Mouse (Mus musculus) forebrain, embryonic 14.5 days (tissue): ENCODE measurements around the gene Irgq. TPM values are rescaled to one million over a fixed set of nuclear protein-coding genes. Genes with fewer than 3 reads are reported as not detected.

Experiments
- ATAC-seq: fragments of 200-750 bp; cut with Nextera tagmentation; 2 replicates; pipeline ENCODE4 v1.8.0; 2017; ENCODE audit warnings: mild to moderate bottlenecking, moderate library complexity
- DNase-seq: peaks from one replicate; pipeline ENCODE4 v3.0.0-alpha.2; 2015; ENCODE audit warnings: low spot score
- H3K27ac ChIP-seq: fragments of 300-500 bp; sonication (generic); 2 replicates; pipeline ENCODE4 v1.5.1; 2014; ENCODE audit warnings: low read depth, mild to moderate bottlenecking, control low read depth, low read length, moderate library complexity
- H3K27me3 ChIP-seq: fragments of 300-500 bp; sonication (generic); replicated peaks from 2 replicates; pipeline ENCODE4 v1.6.1; 2014; ENCODE audit warnings: low read length, control low read depth, mixed read lengths; ENCODE audit not compliant: control insufficient read depth, insufficient read depth
- H3K36me3 ChIP-seq: fragments of 300-500 bp; sonication (generic); 2 replicates; pipeline ENCODE4 v1.6.1; 2014; ENCODE audit warnings: low read length, control low read depth; ENCODE audit not compliant: control insufficient read depth, insufficient read depth
- H3K4me1 ChIP-seq: fragments of 300-500 bp; sonication (generic); 2 replicates; pipeline ENCODE4 v1.6.1; 2014; ENCODE audit warnings: antibody characterized with exemption, low read length, control low read depth; ENCODE audit not compliant: control insufficient read depth, insufficient read depth
- H3K4me2 ChIP-seq: fragments of 300-500 bp; sonication (generic); 2 replicates; pipeline ENCODE4 v1.6.1; 2014; ENCODE audit warnings: mild to moderate bottlenecking, control low read depth, low read length
- H3K4me3 ChIP-seq: fragments of 300-500 bp; sonication (generic); 2 replicates; pipeline ENCODE4 v1.5.1; 2014; ENCODE audit warnings: low read depth, low read length, control low read depth
- H3K9ac ChIP-seq: fragments of 300-500 bp; sonication (generic); 2 replicates; pipeline ENCODE4 v1.6.1; 2014; ENCODE audit warnings: mild to moderate bottlenecking, low read length, control low read depth, moderate library complexity
- H3K9me3 ChIP-seq: fragments of 300-500 bp; sonication (generic); replicated peaks from 2 replicates; pipeline ENCODE4 v1.6.1; 2016; ENCODE audit warnings: low read length, control low read depth, mixed read lengths; ENCODE audit not compliant: control insufficient read depth
- WGBS: fragments of 180-500 bp; shearing (Covaris S2); extraction: QIAGEN DNeasy Blood & Tissue Kit; methylation state at CpG from one replicate; pipeline ENCODE4 v1.1.7; 2014; 5-methylcytosine and 5-hydroxymethylcytosine counted together
- polyA plus RNA-seq: library from polyadenylated mRNA; unstranded; fragments of >200 nt; fragmentation: Nextera tagmentation; extraction: Ambion mirVana; gene quantifications from 2 replicates; pipeline ENCODE4 v1.2.1, GENCODE M21; 2014

Irgq gene
- polyA plus RNA-seq, 1 experiment from 2014 or later = 19.5 TPM

DNA sequence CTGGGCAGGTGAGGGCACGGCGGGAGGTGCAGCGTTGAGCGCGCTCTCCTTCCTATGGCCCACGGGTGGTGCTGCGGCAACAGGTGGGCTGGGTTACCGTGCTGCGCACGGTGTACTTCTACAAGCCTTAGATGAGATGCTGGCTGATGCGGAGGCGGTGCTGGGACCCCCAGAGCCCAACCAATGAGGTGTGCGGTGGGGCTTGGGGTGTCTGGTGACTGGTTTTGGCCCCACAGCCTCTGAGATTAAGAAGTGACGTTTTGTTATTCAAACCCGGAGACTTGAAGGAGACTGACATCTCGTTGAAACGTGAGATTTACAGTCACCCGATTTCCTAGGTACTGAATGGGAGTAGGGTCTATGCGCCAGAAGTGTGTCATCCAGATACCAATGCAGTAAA, 3.8 kb downstream of the Irgq start:
- Histone ChIP-seq H3K9me3 (no peaks in the 10 kb centered on the region), H3K9ac (no peak overlapping the region; the same call in 1 of the 2 replicates), H3K36me3 (peaks cover 38% of the 10 kb centered on the region), H3K4me1 (peaks cover 18% of the 10 kb centered on the region), H3K4me3 (no peak overlapping the region), H3K27me3 (no peaks in the 10 kb centered on the region), H3K27ac (no peak overlapping the region), H3K4me2 (peak overlapping the region; percentile 28; the same call in 1 of the 2 replicates)
- ATAC-seq (no peak), DNase-seq (no peak)
- 32% methylated on average over 19 of the region's 19 CpGs for WGBS

GRCm38 (mm10) chr7:24537081-24537480, 6.6 kb downstream of the Irgq start:
- no peak overlapping the region for H3K4me3 ChIP-seq
- H3K9me3 ChIP-seq = no peaks in the 10 kb centered on the region
- no peak for DNase-seq
- no peaks in the 10 kb centered on the region for H3K27me3 ChIP-seq
- H3K27ac ChIP-seq = no peak overlapping the region
- H3K4me1 ChIP-seq = peaks cover 11% of the 10 kb centered on the region
- 80% methylated on average over 4 of the region's 4 CpGs for WGBS
- H3K4me2 ChIP-seq = no peak overlapping the region
- H3K9ac ChIP-seq = no peak overlapping the region
- no peak for ATAC-seq
- peaks cover 38% of the 10 kb centered on the region for H3K36me3 ChIP-seq

- 81% methylated on average over 5 of the region's 5 CpGs for WGBS
- ATAC-seq = no peak
- Histone ChIP-seq H3K4me2 (no peak overlapping the region), H3K36me3 (peaks cover 38% of the 10 kb centered on the region), H3K9ac (no peak overlapping the region), H3K27ac (no peak overlapping the region), H3K4me3 (no peak overlapping the region), H3K4me1 (peaks cover 6% of the 10 kb centered on the region), H3K27me3 (no peaks in the 10 kb centered on the region), H3K9me3 (no peaks in the 10 kb centered on the region)
- no peak for DNase-seq
These were observed 7.1 kb downstream of the Irgq start for GRCm38 (mm10) chr7:24537591-24537990.

- no peaks in the 10 kb centered on the region for H3K27me3 ChIP-seq
- H3K27ac ChIP-seq = no peak overlapping the region
- no peak overlapping the region for H3K4me2 ChIP-seq
- H3K4me3 ChIP-seq = no peak overlapping the region
- H3K36me3 ChIP-seq = peaks cover 34% of the 10 kb centered on the region
- WGBS = 49% methylated on average over 5 of the region's 5 CpGs
- H3K4me1 ChIP-seq = peaks cover 5% of the 10 kb centered on the region
- no peak for DNase-seq
- 0 out of 2 replicates have a peak overlapping the region, but pooled peaks have one; percentile 10 for H3K9ac ChIP-seq
- no peak for ATAC-seq
- H3K9me3 ChIP-seq = no peaks in the 10 kb centered on the region
These were observed 7.7 kb downstream of the Irgq start for GRCm38 (mm10) chr7:24538154-24538553.

- Histone ChIP-seq H3K36me3 (peaks cover 29% of the 10 kb centered on the region), H3K4me3 (no peak overlapping the region), H3K27me3 (no peaks in the 10 kb centered on the region), H3K27ac (no peak overlapping the region), H3K9ac (no peak overlapping the region), H3K4me1 (peaks cover 5% of the 10 kb centered on the region), H3K4me2 (no peak overlapping the region), H3K9me3 (no peaks in the 10 kb centered on the region)
- ATAC-seq = no peak
- WGBS = 73% methylated on average over 5 of the region's 5 CpGs
- no peak for DNase-seq
These were observed 8.2 kb downstream of the Irgq start for GRCm38 (mm10) chr7:24538701-24539100.

DNA sequence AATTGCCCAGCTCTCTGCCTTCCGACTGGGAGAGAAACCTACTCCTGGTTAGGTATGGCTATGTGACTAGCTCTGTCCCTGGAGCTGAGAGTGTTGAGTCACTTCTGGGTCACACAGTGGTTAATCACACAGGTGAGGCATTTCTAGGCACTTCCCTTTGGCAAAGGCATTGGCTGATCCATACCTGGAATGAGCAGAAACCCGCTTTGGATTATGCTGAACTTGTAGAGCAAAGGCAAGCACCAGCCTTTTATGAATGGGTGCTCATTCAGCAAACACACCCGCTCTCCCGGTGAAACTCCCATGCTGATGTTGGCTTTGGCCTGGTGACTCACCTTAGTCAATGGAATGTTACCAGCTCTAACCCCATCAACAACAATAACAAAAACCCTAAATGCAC, 9.2 kb downstream of the Irgq start:
- no peak overlapping the region for H3K9ac ChIP-seq
- no peak for ATAC-seq
- no peaks in the 10 kb centered on the region for H3K27me3 ChIP-seq
- no peaks in the 10 kb centered on the region for H3K9me3 ChIP-seq
- no peak overlapping the region for H3K27ac ChIP-seq
- DNase-seq = no peak
- peaks cover 19% of the 10 kb centered on the region for H3K36me3 ChIP-seq
- WGBS = 96% methylated on average over 4 of the region's 4 CpGs
- no peaks in the 10 kb centered on the region for H3K4me1 ChIP-seq
- H3K4me2 ChIP-seq = no peak overlapping the region
- no peak overlapping the region for H3K4me3 ChIP-seq

- 87% methylated on average over 2 of the region's 2 CpGs for WGBS
- no peak for ATAC-seq
- H3K9ac ChIP-seq = no peak overlapping the region
- no peak overlapping the region for H3K4me3 ChIP-seq
- H3K27me3 ChIP-seq = no peaks in the 10 kb centered on the region
- no peak overlapping the region for H3K4me2 ChIP-seq
- DNase-seq = no peak
- H3K9me3 ChIP-seq = no peaks in the 10 kb centered on the region
- H3K27ac ChIP-seq = no peak overlapping the region
- no peaks in the 10 kb centered on the region for H3K36me3 ChIP-seq
- peaks cover 8% of the 10 kb centered on the region for H3K4me1 ChIP-seq
These were observed 14.0 kb downstream of the Irgq start for GRCm38 (mm10) chr7:24544506-24544905.

DNA sequence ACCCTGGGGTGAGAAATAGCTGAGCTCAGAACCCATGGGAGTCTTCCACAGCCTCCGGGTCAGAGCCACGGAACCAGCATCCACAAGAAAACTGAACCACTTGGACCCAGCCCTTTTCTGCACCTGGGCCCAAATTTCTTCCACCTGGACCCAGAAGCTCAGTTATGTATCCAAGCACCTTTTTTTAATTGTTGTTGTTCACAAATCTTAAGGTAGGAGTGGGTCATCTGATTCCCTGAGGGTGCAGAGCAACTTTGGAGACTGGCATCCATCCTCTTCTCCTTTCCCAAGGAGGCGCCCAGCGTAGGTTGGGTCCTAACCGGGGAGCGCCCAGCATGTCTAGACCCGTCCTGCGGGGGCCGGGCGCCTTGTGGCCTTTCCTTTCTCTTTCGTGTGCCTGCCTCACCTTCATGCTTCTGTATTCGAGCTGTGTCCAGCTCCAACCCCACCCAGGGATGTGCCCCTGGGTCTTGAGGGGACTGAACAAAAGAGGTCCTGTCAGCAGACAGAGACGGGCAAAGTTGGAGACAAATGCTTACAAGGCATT, 15.7 kb downstream of the Irgq start, which contains the start of the genes Pinlyp and Xrcc1:
Pinlyp (minus strand) TSS at position 51 of the 547 bp plus-strand sequence.
Xrcc1 (plus strand) TSS at position 222 of the 547 bp plus-strand sequence.
- Histone ChIP-seq H3K27ac (peak within 1 kb of the TSS; percentile 52), H3K4me2 (peak within 1 kb of the TSS; percentile 56), H3K9ac (peak within 1 kb of the TSS; percentile 79), H3K27me3 (no peaks in the 10 kb centered on the region), H3K9me3 (no peaks in the 10 kb centered on the region), H3K36me3 (peaks cover 9% of the 10 kb centered on the region; the same call in 1 of the 2 replicates), H3K4me1 (peaks cover 8% of the 10 kb centered on the region), H3K4me3 (peak within 1 kb of the TSS; percentile 81)
- DNase-seq (no peak), ATAC-seq (peak; percentile 13)
- WGBS = 33% methylated on average over 13 of the region's 13 CpGs

DNA sequence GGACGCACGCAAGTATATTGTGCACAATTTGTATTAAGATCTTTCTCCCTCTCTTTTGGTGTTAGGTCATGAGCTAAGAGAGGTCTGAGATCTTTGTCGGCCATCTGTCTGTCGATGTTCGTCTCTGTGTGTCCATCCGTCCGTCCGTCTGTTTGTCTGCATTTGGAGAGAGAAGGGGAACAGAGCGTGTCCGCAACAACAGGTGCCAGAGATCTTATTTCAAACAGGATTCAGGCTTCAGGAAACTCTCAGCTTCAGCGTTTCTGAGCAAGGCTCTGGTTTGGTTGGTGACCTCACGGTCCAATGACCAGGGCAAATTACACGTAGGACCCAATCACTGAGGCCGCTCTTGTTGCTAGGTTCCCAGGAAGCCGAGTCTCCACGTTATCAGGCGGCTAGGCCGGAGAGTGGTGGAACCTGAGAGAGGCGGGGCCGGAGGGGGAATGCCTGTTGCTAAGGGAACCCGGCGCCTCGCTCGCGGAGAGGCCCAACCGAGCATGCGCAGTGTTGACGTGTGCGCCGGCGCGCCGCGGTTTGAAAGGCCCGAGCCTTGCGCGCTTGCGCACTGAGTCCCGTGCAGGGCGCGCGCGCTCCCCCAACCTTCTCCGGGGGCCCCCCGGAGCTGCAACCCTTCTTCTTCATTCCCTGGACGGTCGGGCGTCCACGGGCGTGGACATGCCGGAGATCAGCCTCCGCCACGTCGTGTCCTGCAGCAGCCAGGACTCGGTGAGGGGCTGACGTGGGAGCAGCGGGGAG, 16.3 kb downstream of the Irgq start:
- Histone ChIP-seq H3K9me3 (no peaks in the 10 kb centered on the region), H3K36me3 (peaks cover 9% of the 10 kb centered on the region; the same call in 1 of the 2 replicates), H3K27ac (peak overlapping the region; percentile 52), H3K4me2 (peak overlapping the region; percentile 56), H3K4me1 (peaks cover 8% of the 10 kb centered on the region), H3K9ac (peak overlapping the region; percentile 79), H3K27me3 (no peaks in the 10 kb centered on the region), H3K4me3 (peak overlapping the region; percentile 81)
- DNase-seq = peak; percentile 99
- ATAC-seq = peak; percentile 98
- under 1% methylated on average over 57 of the region's 57 CpGs for WGBS
